Mouse (Mus musculus): ENCODE results near the gene Kdelc2. TPM values are rescaled to one million over a fixed set of nuclear protein-coding genes. Genes with fewer than 3 reads are reported as not detected.

Kdelc2 gene
- polyA plus RNA-seq, 2 experiments: 1.5 to 3.0 TPM

DNA sequence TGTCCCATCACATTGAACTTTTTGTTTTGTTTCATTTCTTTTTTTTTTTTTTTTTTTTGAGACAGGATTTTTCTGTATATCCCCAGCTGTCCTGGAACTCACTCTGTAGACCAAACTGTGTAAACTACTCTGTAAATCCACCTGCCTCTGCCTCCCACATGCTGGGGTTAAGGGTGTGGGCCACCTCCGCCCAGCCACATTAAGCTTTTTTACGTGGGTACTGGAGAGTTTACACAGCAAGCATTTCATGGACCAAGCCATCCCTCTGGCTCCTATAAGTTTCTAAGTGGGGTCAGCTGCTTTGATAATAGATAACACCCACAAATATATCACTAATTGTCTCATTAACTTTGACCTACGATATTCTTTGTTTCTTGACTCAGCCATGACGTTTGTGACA, 24.7 kb downstream of the Kdelc2 start:
- ATAC-seq (ENCODE audit: insufficient read depth): no peak
- no peak for TF ChIP-seq EP300 (IDR thresholded peaks at IDR 0.05; ENCODE audit: low read depth)
- no peak for TF ChIP-seq CTCF (IDR thresholded peaks at IDR 0.05; ENCODE audit: low read depth)
- Histone ChIP-seq H3K4me2 (ENCODE audit: low read depth) (no peak overlapping the region), H3K4me3 (ENCODE audit: insufficient read depth in 1 of 2, low read depth in 2 of 2, low read length in 2 of 2) (no peak overlapping the region), H3K4me1 (replicated peaks; ENCODE audit: control insufficient read depth in 2 of 2, insufficient read depth in 2 of 2, low read length in 1 of 2) (peaks cover 18 to 33% of the 10 kb centered on the region in 2 experiments), H3K27ac (no peak overlapping the region), H3K36me3 (replicated peaks; ENCODE audit: control insufficient read depth, insufficient read depth, low read depth) (no peaks in the 10 kb centered on the region), H3K9ac (replicated peaks) (no peak overlapping the region), H3K27me3 (ENCODE audit: control insufficient read depth, insufficient read depth, low read length) (no peaks in the 10 kb centered on the region), H3K9me3 (ENCODE audit: control insufficient read depth, low read length) (no peaks in the 10 kb centered on the region)
- no peak for DNase-seq (ENCODE audit: low read depth in 3 of 3, low spot score in 3 of 3)
- WGBS (ENCODE audit: insufficient replicate concordance): 42% methylated on average over 4 of the region's 4 CpGs

DNA sequence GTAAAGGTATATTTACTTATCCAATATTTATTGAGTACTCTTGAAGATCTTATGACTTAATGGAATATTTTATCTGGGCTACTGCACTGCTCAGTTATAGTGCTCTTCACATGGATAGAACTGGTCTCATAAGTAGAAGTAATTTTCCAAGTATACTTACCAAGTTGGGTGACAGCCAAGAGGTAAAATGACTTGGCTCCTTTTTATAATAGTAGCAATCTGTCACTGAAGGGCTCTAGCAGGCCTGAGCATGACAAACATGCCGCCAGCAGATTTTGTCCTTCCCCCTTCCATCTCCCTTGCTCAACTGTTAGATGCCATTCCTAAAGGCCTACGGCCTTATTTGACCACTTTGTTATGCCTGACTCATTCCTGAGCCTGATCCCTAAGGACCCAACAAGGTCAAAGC, 25.1 kb downstream of the Kdelc2 start:
- peak; percentile 14; the same call in 1 of the 2 replicates for ATAC-seq (ENCODE audit: insufficient read depth)
- no peaks in the 10 kb centered on the region for H3K36me3 ChIP-seq (replicated peaks; ENCODE audit: control insufficient read depth, insufficient read depth, low read depth)
- DNase-seq (ENCODE audit: low read depth in 3 of 3, low spot score in 3 of 3): no peak
- 81% methylated on average over 2 of the region's 2 CpGs for WGBS (ENCODE audit: insufficient replicate concordance)
- no peaks in the 10 kb centered on the region for H3K27me3 ChIP-seq (ENCODE audit: control insufficient read depth, insufficient read depth, low read length)
- H3K9ac ChIP-seq (replicated peaks): no peak overlapping the region
- TF ChIP-seq EP300 (IDR thresholded peaks at IDR 0.05; ENCODE audit: low read depth) (no peak), CTCF (IDR thresholded peaks at IDR 0.05; ENCODE audit: low read depth) (no peak)
- H3K27ac ChIP-seq: no peak overlapping the region; the same call in 1 of the 2 replicates
- H3K4me1 ChIP-seq (replicated peaks; ENCODE audit: control insufficient read depth in 2 of 2, insufficient read depth in 2 of 2, low read length in 1 of 2): peaks cover 18 to 33% of the 10 kb centered on the region in 2 experiments
- no peak overlapping the region for H3K4me3 ChIP-seq (ENCODE audit: insufficient read depth in 1 of 2, low read depth in 2 of 2, low read length in 2 of 2)
- no peak overlapping the region; the same call in 1 of the 2 replicates for H3K4me2 ChIP-seq (ENCODE audit: low read depth)
- H3K9me3 ChIP-seq (ENCODE audit: control insufficient read depth, low read length): no peaks in the 10 kb centered on the region

GRCm38 (mm10) chr9:53409427-53409826, 25.6 kb downstream of the Kdelc2 start:
- peak overlapping the region; percentile 32; the same call in 1 of the 2 replicates for H3K9ac ChIP-seq (replicated peaks)
- H3K4me3 ChIP-seq (ENCODE audit: insufficient read depth in 1 of 2, low read depth in 2 of 2, low read length in 2 of 2): no peak overlapping the region
- peaks cover 18 to 33% of the 10 kb centered on the region in 2 experiments for H3K4me1 ChIP-seq (replicated peaks; ENCODE audit: control insufficient read depth in 2 of 2, insufficient read depth in 2 of 2, low read length in 1 of 2)
- H3K4me2 ChIP-seq (ENCODE audit: low read depth): peak overlapping the region; percentile 49
- H3K27ac ChIP-seq: peak overlapping the region; percentile 14; the same call in 1 of the 2 replicates
- no peaks in the 10 kb centered on the region for H3K27me3 ChIP-seq (ENCODE audit: control insufficient read depth, insufficient read depth, low read length)
- peak; percentile 88 for ATAC-seq (ENCODE audit: insufficient read depth)
- DNase-seq (ENCODE audit: low read depth in 3 of 3, low spot score in 3 of 3): peak in 2 of 3 experiments; percentile 16 to 25
- peak; percentile 51 for TF ChIP-seq EP300 (IDR thresholded peaks at IDR 0.05; ENCODE audit: low read depth)
- no peak for TF ChIP-seq CTCF (IDR thresholded peaks at IDR 0.05; ENCODE audit: low read depth)
- no peaks in the 10 kb centered on the region for H3K9me3 ChIP-seq (ENCODE audit: control insufficient read depth, low read length)
- WGBS (ENCODE audit: insufficient replicate concordance): 33% methylated on average over 3 of the region's 3 CpGs
- no peaks in the 10 kb centered on the region for H3K36me3 ChIP-seq (replicated peaks; ENCODE audit: control insufficient read depth, insufficient read depth, low read depth)

GRCm38 (mm10) chr9:53422133-53422896, 38.5 kb downstream of the Kdelc2 start:
- H3K9me3 ChIP-seq (ENCODE audit: control insufficient read depth, low read length): no peaks in the 10 kb centered on the region
- ATAC-seq (ENCODE audit: insufficient read depth): peak; percentile 98
- H3K27me3 ChIP-seq (ENCODE audit: control insufficient read depth, insufficient read depth, low read length): no peaks in the 10 kb centered on the region
- H3K9ac ChIP-seq (replicated peaks): peak overlapping the region; percentile 39
- peak overlapping the region; percentile 66 for H3K4me2 ChIP-seq (ENCODE audit: low read depth)
- no peaks in the 10 kb centered on the region for H3K36me3 ChIP-seq (replicated peaks; ENCODE audit: control insufficient read depth, insufficient read depth, low read depth)
- DNase-seq (ENCODE audit: low read depth in 3 of 3, low spot score in 3 of 3): peak; percentile 65 to 66 (median 66)
- peaks cover 5 to 24% of the 10 kb centered on the region in 2 experiments; a peak in 3 of 4 replicates for H3K4me1 ChIP-seq (replicated peaks; ENCODE audit: control insufficient read depth in 2 of 2, insufficient read depth in 2 of 2, low read length in 1 of 2)
- H3K4me3 ChIP-seq (ENCODE audit: insufficient read depth in 1 of 2, low read depth in 2 of 2, low read length in 2 of 2): peak overlapping the region; percentile 31; a peak in 2 of 4 replicates
- 10% methylated on average over 9 of the region's 9 CpGs for WGBS (ENCODE audit: insufficient replicate concordance)
- peak overlapping the region; percentile 85 for H3K27ac ChIP-seq
- TF ChIP-seq CTCF (IDR thresholded peaks at IDR 0.05; ENCODE audit: low read depth) (no peak), EP300 (IDR thresholded peaks at IDR 0.05; ENCODE audit: low read depth) (peak; percentile 85)

- H3K27ac ChIP-seq: no peak overlapping the region
- H3K9me3 ChIP-seq (ENCODE audit: control insufficient read depth, low read length): no peaks in the 10 kb centered on the region
- TF ChIP-seq CTCF (IDR thresholded peaks at IDR 0.05; ENCODE audit: low read depth): no peak
- no peak for TF ChIP-seq EP300 (IDR thresholded peaks at IDR 0.05; ENCODE audit: low read depth)
- H3K4me2 ChIP-seq (ENCODE audit: low read depth): no peak overlapping the region
- 62% methylated on average over 3 of the region's 3 CpGs for WGBS (ENCODE audit: insufficient replicate concordance)
- no peak overlapping the region for H3K4me3 ChIP-seq (ENCODE audit: insufficient read depth in 1 of 2, low read depth in 2 of 2, low read length in 2 of 2)
- no peaks in the 10 kb centered on the region for H3K27me3 ChIP-seq (ENCODE audit: control insufficient read depth, insufficient read depth, low read length)
- ATAC-seq (ENCODE audit: insufficient read depth) (peak; percentile 34; the same call in 1 of the 2 replicates), DNase-seq (ENCODE audit: low read depth in 3 of 3, low spot score in 3 of 3) (no peak)
- H3K36me3 ChIP-seq (replicated peaks; ENCODE audit: control insufficient read depth, insufficient read depth, low read depth): no peaks in the 10 kb centered on the region
- H3K9ac ChIP-seq (replicated peaks): no peak overlapping the region
- peaks cover 3 to 24% of the 10 kb centered on the region in 2 experiments; a peak in 3 of 4 replicates for H3K4me1 ChIP-seq (replicated peaks; ENCODE audit: control insufficient read depth in 2 of 2, insufficient read depth in 2 of 2, low read length in 1 of 2)
Measured at GRCm38 (mm10) chr9:53426726-53427125, 42.9 kb downstream of the Kdelc2 start.
